In the genomic region with DNA sequence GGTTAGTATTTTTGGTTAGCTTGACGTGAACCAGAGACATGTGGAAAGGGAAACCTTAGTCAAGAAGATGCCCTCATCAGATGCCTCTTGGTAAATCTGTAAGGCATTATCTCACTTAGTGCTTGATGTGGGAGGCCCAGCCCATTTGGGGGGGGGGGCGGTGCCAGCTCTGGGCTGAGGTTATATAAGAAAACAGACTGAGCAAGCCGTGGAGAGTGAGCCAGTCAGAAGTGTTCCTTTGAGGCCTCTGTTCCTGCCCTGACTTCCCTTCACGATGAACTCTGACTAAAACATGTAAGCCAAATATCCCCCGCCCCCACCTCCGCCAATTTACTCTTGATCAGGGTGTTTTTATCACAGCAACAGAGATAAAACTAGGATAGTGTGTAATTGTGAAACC, we compare ENCODE assay signal across 29 mouse cellular contexts. TPM values are rescaled to one million over a fixed set of nuclear protein-coding genes. Genes with fewer than 3 reads are reported as not detected.
DNase-seq lines count a peak whose midpoint lies in the region; ATAC-seq and TF ChIP-seq lines count a peak whose summit lies in the region.
"Had no signal": no experiment of that assay in that cellular context is flagged by ENCODE, and none has a peak within 500 bp of the region (broad histone marks: within the 10 kb centered on the region; RNA-seq: fewer than 3 reads in every experiment).

No protein-coding gene starts in this region.

- no peak for TF ChIP-seq CTCF in left cerebral cortex, adult 2 months (IDR thresholded peaks at IDR 0.05)

- DNase-seq in CD4-positive helper T cell, adult 2 months (ENCODE audit: low read depth, low spot score), result peak; percentile 91
- peak; percentile 63 to 72 for DNase-seq in thymus, postnatal 10 days (ENCODE audit: low spot score in 2 of 2)
- DNase-seq in c-Kit-positive CD71-positive TER-119-positive erythroid progenitor cells, embryonic 14.5 days (ENCODE audit: low spot score), result no peak
- DNase-seq in frontal cortex, postnatal 25 days (ENCODE audit: low spot score in 2 of 2), result no peak
- no peak for DNase-seq in left cerebral cortex, adult 2 months (ENCODE audit: extremely low spot score in 1 of 2, low spot score in 2 of 2)
- DNase-seq in kidney, adult 9 months, result no peak
- DNase-seq: adrenal gland, adult 2 months; adrenal gland, postnatal 36 days; cerebellum, adult 8-10 months; cerebellum, postnatal 25 days; forebrain, postnatal 0 days; gastrocnemius, postnatal 25 days; heart, adult 18-20 months; heart, postnatal 10 days; kidney, postnatal 14 days; layer of hippocampus, adult 9-11 months had no signal

- peak; percentile 94 for ATAC-seq in CD4-positive, CD25-positive, alpha-beta regulatory T cell, adult 4 months
- ATAC-seq in inflammation-experienced regulatory T-cells, adult 6 months, result peak; percentile 94
- ATAC-seq: forebrain, postnatal 0 days; intestine, embryonic 15.5 days had no signal

- no peak overlapping the region for H3K27ac ChIP-seq in left cerebral cortex, adult 2 months
- H3K27ac ChIP-seq: embryonic facial prominence, embryonic 10.5 days; embryonic facial prominence, embryonic 15.5 days; forebrain, embryonic 12.5 days; heart, embryonic 13.5 days; hindbrain, embryonic 15.5 days; intestine, embryonic 15.5 days; limb, embryonic 12.5 days; liver, embryonic 15.5 days; lung, embryonic 15.5 days; midbrain, embryonic 12.5 days; stomach, embryonic 15.5 days had no signal

- no peak overlapping the region for H3K4me3 ChIP-seq in left cerebral cortex, adult 2 months
- H3K4me3 ChIP-seq: embryonic facial prominence, embryonic 10.5 days; embryonic facial prominence, embryonic 15.5 days; forebrain, embryonic 12.5 days; heart, embryonic 13.5 days; hindbrain, embryonic 15.5 days; intestine, embryonic 15.5 days; limb, embryonic 12.5 days; liver, embryonic 15.5 days; lung, embryonic 15.5 days; midbrain, embryonic 12.5 days; stomach, embryonic 15.5 days had no signal

- intact Hi-C loops in left cerebral cortex, adult 2 months (cut with DNase I), result no loop called here

RNA-seq across cellular contexts. Expression of a gene that starts 22.8 kb away (rescaled TPM):
- polyA plus RNA-seq in CD4-positive, CD25-positive, alpha-beta regulatory T cell, adult 4 months (2017; shearing (Covaris generic)), result 10 to 100 TPM; 12.6 to 12.9 TPM
- polyA plus RNA-seq in inflammation-experienced regulatory T-cells, adult 6 months (2017; shearing (Covaris generic)), result 10 to 100 TPM in 2 of 3 experiments, 1 to 10 TPM in 1; 5.2 to 13.7 (median 10.6) TPM
- 10 to 100 TPM; 14.3 to 18.9 TPM for total RNA-seq in left cerebral cortex, adult 2 months (2021)

Comparison
In these comparisons a context has a peak if more than half of its experiments do, and no peak if none do; other contexts are left out.
1. DNase-seq: peak in CD4-positive helper T cell, adult 2 months (single experiment) and thymus, postnatal 10 days (2 of 2); none in c-Kit-positive CD71-positive TER-119-positive erythroid progenitor cells, embryonic 14.5 days (single experiment), frontal cortex, postnatal 25 days (0 of 2), left cerebral cortex, adult 2 months (0 of 2) and kidney, adult 9 months (single experiment).